In genomic region chr11:80378452-80379068, GRCm38 (mm10) we compare ENCODE assay signal across 8 mouse cellular contexts. TPM values are rescaled to one million over a fixed set of nuclear protein-coding genes. Genes with fewer than 3 reads are reported as not detected.
A peak's percentile ranks its signal among the peaks of the same experiment; 100 is the strongest.
DNase-seq lines count a peak whose midpoint lies in the region; ATAC-seq and TF ChIP-seq lines count a peak whose summit lies in the region.
"Not testable (repeated sequence)": the region's sequence is repeated elsewhere in the genome, so short reads cannot be mapped to it uniquely, and the experiment has no call there.

No protein-coding gene starts in this region.

- H3K9ac ChIP-seq in forebrain, embryonic 16.5 days (replicated peaks; ENCODE audit: low read depth, low read length), result peak overlapping the region; percentile 71
- H3K9ac ChIP-seq in kidney, embryonic 15.5 days; midbrain, embryonic 12.5 days (replicated peaks): not testable (repeated sequence)
- H3K9ac ChIP-seq in liver, embryonic 13.5 days, result peak overlapping the region; percentile 87

- not testable (repeated sequence) for H3K9me3 ChIP-seq in E14TG2a.4 (ENCODE audit: low read length); embryonic facial prominence, embryonic 10.5 days; forebrain, embryonic 16.5 days (ENCODE audit: control insufficient read depth, low read length); hindbrain, embryonic 10.5 days; kidney, embryonic 15.5 days (replicated peaks); liver, embryonic 13.5 days (replicated peaks); midbrain, embryonic 12.5 days

- peaks cover 21% of the 10 kb centered on the region for H3K36me3 ChIP-seq in E14TG2a.4 (ENCODE audit: insufficient read depth, low read length)
- H3K36me3 ChIP-seq in embryonic facial prominence, embryonic 10.5 days (replicated peaks), result peaks cover 18% of the 10 kb centered on the region
- not testable (repeated sequence) for H3K36me3 ChIP-seq in forebrain, embryonic 16.5 days (ENCODE audit: control insufficient read depth, insufficient read depth)
- peaks cover 22% of the 10 kb centered on the region for H3K36me3 ChIP-seq in hindbrain, embryonic 10.5 days
- H3K36me3 ChIP-seq in kidney, embryonic 15.5 days, result peaks cover 19% of the 10 kb centered on the region
- H3K36me3 ChIP-seq in liver, embryonic 13.5 days, result peaks cover 17% of the 10 kb centered on the region
- H3K36me3 ChIP-seq in midbrain, embryonic 12.5 days, result peaks cover 11% of the 10 kb centered on the region

- peak overlapping the region; percentile 61 for H3K4me2 ChIP-seq in forebrain, embryonic 16.5 days (ENCODE audit: low read length)
- peak overlapping the region; percentile 82 for H3K4me2 ChIP-seq in kidney, embryonic 15.5 days
- peak overlapping the region; percentile 89 for H3K4me2 ChIP-seq in liver, embryonic 13.5 days
- H3K4me2 ChIP-seq in midbrain, embryonic 12.5 days (replicated peaks), result peak overlapping the region; percentile 77

- H3K27ac ChIP-seq in embryonic facial prominence, embryonic 10.5 days (replicated peaks), result peak overlapping the region; percentile 93
- peak overlapping the region; percentile 78 for H3K27ac ChIP-seq in forebrain, embryonic 16.5 days (ENCODE audit: low read length)
- H3K27ac ChIP-seq in hindbrain, embryonic 10.5 days, result peak overlapping the region; percentile 94
- H3K27ac ChIP-seq in kidney, embryonic 15.5 days, result peak overlapping the region; percentile 90
- H3K27ac ChIP-seq in liver, embryonic 13.5 days, result peak overlapping the region; percentile 88
- peak overlapping the region; percentile 96 for H3K27ac ChIP-seq in midbrain, embryonic 12.5 days (replicated peaks)

- ATAC-seq in forebrain, embryonic 16.5 days; kidney, embryonic 15.5 days (replicated peaks; ENCODE audit: low FRiP score); liver, embryonic 13.5 days (ENCODE audit: low read depth); midbrain, embryonic 12.5 days (ENCODE audit: low FRiP score, low read depth): not testable (repeated sequence)

- DNase-seq in embryonic facial prominence, embryonic 10.5 days (ENCODE audit: low spot score); hindbrain, embryonic 10.5 days (ENCODE audit: low spot score); liver, embryonic 13.5 days: not testable (repeated sequence)
- DNase-seq in retina, embryonic 14.5 days (ENCODE audit: low spot score), result peak; percentile 28

- peaks cover 18% of the 10 kb centered on the region for H3K4me1 ChIP-seq in E14TG2a.4 (replicated peaks; ENCODE audit: low read depth, low read length)
- peaks cover 17% of the 10 kb centered on the region for H3K4me1 ChIP-seq in embryonic facial prominence, embryonic 10.5 days
- H3K4me1 ChIP-seq in forebrain, embryonic 16.5 days (replicated peaks; ENCODE audit: control insufficient read depth, insufficient read depth, low read length), result peaks cover 15% of the 10 kb centered on the region
- peaks cover 20% of the 10 kb centered on the region for H3K4me1 ChIP-seq in hindbrain, embryonic 10.5 days (replicated peaks)
- peaks cover 17% of the 10 kb centered on the region for H3K4me1 ChIP-seq in kidney, embryonic 15.5 days
- peaks cover 33% of the 10 kb centered on the region for H3K4me1 ChIP-seq in liver, embryonic 13.5 days (replicated peaks)
- H3K4me1 ChIP-seq in midbrain, embryonic 12.5 days, result not testable (repeated sequence)

- WGBS in embryonic facial prominence, embryonic 10.5 days, result 71% methylated on average over 2 of the region's 2 CpGs
- 61% methylated on average over 2 of the region's 2 CpGs for WGBS in forebrain, embryonic 16.5 days
- WGBS in hindbrain, embryonic 10.5 days, result 57% methylated on average over 2 of the region's 2 CpGs
- 64% methylated on average over 2 of the region's 2 CpGs for WGBS in kidney, embryonic 15.5 days
- 52% methylated on average over 2 of the region's 2 CpGs for WGBS in liver, embryonic 13.5 days (ENCODE audit: insufficient replicate concordance)
- WGBS in midbrain, embryonic 12.5 days, result 60% methylated on average over 2 of the region's 2 CpGs

- H3K4me3 ChIP-seq in E14TG2a.4 (replicated peaks; ENCODE audit: low read length), result peak overlapping the region; percentile 96
- H3K4me3 ChIP-seq in embryonic facial prominence, embryonic 10.5 days, result peak overlapping the region; percentile 82
- H3K4me3 ChIP-seq in forebrain, embryonic 16.5 days (replicated peaks; ENCODE audit: low read length), result peak overlapping the region; percentile 47
- peak overlapping the region; percentile 73 for H3K4me3 ChIP-seq in hindbrain, embryonic 10.5 days
- H3K4me3 ChIP-seq in kidney, embryonic 15.5 days (replicated peaks), result peak overlapping the region; percentile 87
- peak overlapping the region; percentile 84 for H3K4me3 ChIP-seq in liver, embryonic 13.5 days (replicated peaks)
- H3K4me3 ChIP-seq in midbrain, embryonic 12.5 days, result peak overlapping the region; percentile 85

- not testable (repeated sequence) for TF ChIP-seq CTCF in E14TG2a.4 (conservative IDR thresholded peaks at IDR 0.05; ENCODE audit: low read length)

- H3K27me3 ChIP-seq in E14TG2a.4 (ENCODE audit: insufficient read depth, low read length); embryonic facial prominence, embryonic 10.5 days (replicated peaks; ENCODE audit: low read depth, poor library complexity, severe bottlenecking); forebrain, embryonic 16.5 days (replicated peaks; ENCODE audit: control insufficient read depth, insufficient read depth, low read length); hindbrain, embryonic 10.5 days (ENCODE audit: insufficient read depth, poor library complexity, severe bottlenecking); kidney, embryonic 15.5 days; liver, embryonic 13.5 days; midbrain, embryonic 12.5 days: not testable (repeated sequence)

RNA-seq across cellular contexts. Expression of gene 5730455P16Rik, which starts 0.7 kb away (rescaled TPM):
- 22.4 and 23.9 TPM in 2 replicates for polyA plus RNA-seq in embryonic facial prominence, embryonic 10.5 days (2016; fragmentation: Nextera tagmentation; extraction: Ambion mirVana)
- 35.3 and 41.6 TPM in 2 replicates for polyA plus RNA-seq in forebrain, embryonic 16.5 days (2015; fragmentation: Nextera tagmentation; extraction: Ambion mirVana)
- 19.4 and 24.4 TPM in 2 replicates for polyA plus RNA-seq in hindbrain, embryonic 10.5 days (2016; fragmentation: Nextera tagmentation; extraction: Ambion mirVana)
- 20.7 and 21.2 TPM in 2 replicates for polyA plus RNA-seq in kidney, embryonic 15.5 days (2015; fragmentation: Nextera tagmentation; extraction: Ambion mirVana)
- polyA plus RNA-seq in liver, embryonic 13.5 days (2015; fragmentation: Nextera tagmentation; extraction: Ambion mirVana), result 6.9 and 8.1 TPM in 2 replicates
- polyA plus RNA-seq in midbrain, embryonic 12.5 days (2016; fragmentation: Nextera tagmentation; extraction: Ambion mirVana), result 31.4 and 34.4 TPM in 2 replicates

RNA-seq across cellular contexts. Expression of gene Zfp207, which starts 4.5 kb away (rescaled TPM):
- polyA plus RNA-seq in embryonic facial prominence, embryonic 10.5 days (2016; fragmentation: Nextera tagmentation; extraction: Ambion mirVana), result 321 and 322 TPM in 2 replicates
- 246 and 250 TPM in 2 replicates for polyA plus RNA-seq in forebrain, embryonic 16.5 days (2015; fragmentation: Nextera tagmentation; extraction: Ambion mirVana)
- 244 and 296 TPM in 2 replicates for polyA plus RNA-seq in hindbrain, embryonic 10.5 days (2016; fragmentation: Nextera tagmentation; extraction: Ambion mirVana)
- polyA plus RNA-seq in kidney, embryonic 15.5 days (2015; fragmentation: Nextera tagmentation; extraction: Ambion mirVana), result 243 and 252 TPM in 2 replicates
- polyA plus RNA-seq in liver, embryonic 13.5 days (2015; fragmentation: Nextera tagmentation; extraction: Ambion mirVana), result 102 and 131 TPM in 2 replicates
- 278 and 288 TPM in 2 replicates for polyA plus RNA-seq in midbrain, embryonic 12.5 days (2016; fragmentation: Nextera tagmentation; extraction: Ambion mirVana)

RNA-seq across cellular contexts. Expression of gene Psmd11, which starts 49.9 kb away (rescaled TPM):
- polyA plus RNA-seq in embryonic facial prominence, embryonic 10.5 days (2016; fragmentation: Nextera tagmentation; extraction: Ambion mirVana), result 387 and 388 TPM in 2 replicates
- polyA plus RNA-seq in forebrain, embryonic 16.5 days (2015; fragmentation: Nextera tagmentation; extraction: Ambion mirVana), result 336 and 357 TPM in 2 replicates
- 344 and 387 TPM in 2 replicates for polyA plus RNA-seq in hindbrain, embryonic 10.5 days (2016; fragmentation: Nextera tagmentation; extraction: Ambion mirVana)
- 306 and 318 TPM in 2 replicates for polyA plus RNA-seq in kidney, embryonic 15.5 days (2015; fragmentation: Nextera tagmentation; extraction: Ambion mirVana)
- 218 and 238 TPM in 2 replicates for polyA plus RNA-seq in liver, embryonic 13.5 days (2015; fragmentation: Nextera tagmentation; extraction: Ambion mirVana)
- 347 and 348 TPM in 2 replicates for polyA plus RNA-seq in midbrain, embryonic 12.5 days (2016; fragmentation: Nextera tagmentation; extraction: Ambion mirVana)
